Mouse (Mus musculus) heart, embryonic 12.5 days (tissue): Measurements from ENCODE around the gene Sod2. TPM values are rescaled to one million over a fixed set of nuclear protein-coding genes. Genes with fewer than 3 reads are reported as not detected.
"Not testable (repeated sequence)": the region's sequence is repeated elsewhere in the genome, so short reads cannot be mapped to it uniquely, and the experiment has no call there.

Experiments
- ATAC-seq: fragments of 200-750 bp; cut with Nextera tagmentation; 2 replicates; pipeline ENCODE4 v1.8.0; 2017; ENCODE audit warnings: moderate TSS enrichment, moderate library complexity; ENCODE audit not compliant: insufficient number of reproducible peaks, low FRiP score
- H3K27ac ChIP-seq: fragments of 300-500 bp; sonication (generic); 2 replicates; pipeline ENCODE4 v1.5.1; 2016; ENCODE audit warnings: mild to moderate bottlenecking, moderate library complexity; ENCODE audit not compliant: poor library complexity, severe bottlenecking
- H3K27me3 ChIP-seq: fragments of 300-500 bp; sonication (generic); replicated peaks from 2 replicates; pipeline ENCODE4 v1.6.1; 2016; ENCODE audit warnings: mild to moderate bottlenecking, moderate library complexity
- H3K36me3 ChIP-seq: fragments of 300-500 bp; sonication (generic); 2 replicates; pipeline ENCODE4 v1.6.1; 2016; ENCODE audit warnings: mild to moderate bottlenecking, moderate library complexity
- H3K4me1 ChIP-seq: fragments of 300-500 bp; sonication (generic); replicated peaks from 2 replicates; pipeline ENCODE4 v1.6.1; 2016; ENCODE audit warnings: mild to moderate bottlenecking
- H3K4me2 ChIP-seq: fragments of 300-500 bp; sonication (generic); 2 replicates; pipeline ENCODE4 v1.6.1; 2016; ENCODE audit warnings: mild to moderate bottlenecking, moderate library complexity
- H3K4me3 ChIP-seq: fragments of 300-500 bp; sonication (generic); 2 replicates; pipeline ENCODE4 v1.5.1; 2016; ENCODE audit warnings: mild to moderate bottlenecking
- H3K9ac ChIP-seq: fragments of 300-500 bp; sonication (generic); 2 replicates; pipeline ENCODE4 v1.6.1; 2016; ENCODE audit warnings: mild to moderate bottlenecking, moderate library complexity
- H3K9me3 ChIP-seq: fragments of 300-500 bp; sonication (generic); replicated peaks from 2 replicates; pipeline ENCODE4 v1.6.1; 2016; ENCODE audit warnings: mild to moderate bottlenecking, moderate library complexity
- WGBS: fragments of 180-500 bp; shearing (Covaris S2); methylation state at CpG from one replicate; pipeline ENCODE4 v1.1.7; 2016; 5-methylcytosine and 5-hydroxymethylcytosine counted together
- polyA plus RNA-seq: library from polyadenylated mRNA; unstranded; fragments of >200 nt; fragmentation: Nextera tagmentation; extraction: Ambion mirVana; gene quantifications from 2 replicates; pipeline ENCODE4 v1.2.1, GENCODE M21; 2016

The Sod2 gene
- polyA plus RNA-seq, 1 experiment from 2014 or later, result 319 TPM

DNA sequence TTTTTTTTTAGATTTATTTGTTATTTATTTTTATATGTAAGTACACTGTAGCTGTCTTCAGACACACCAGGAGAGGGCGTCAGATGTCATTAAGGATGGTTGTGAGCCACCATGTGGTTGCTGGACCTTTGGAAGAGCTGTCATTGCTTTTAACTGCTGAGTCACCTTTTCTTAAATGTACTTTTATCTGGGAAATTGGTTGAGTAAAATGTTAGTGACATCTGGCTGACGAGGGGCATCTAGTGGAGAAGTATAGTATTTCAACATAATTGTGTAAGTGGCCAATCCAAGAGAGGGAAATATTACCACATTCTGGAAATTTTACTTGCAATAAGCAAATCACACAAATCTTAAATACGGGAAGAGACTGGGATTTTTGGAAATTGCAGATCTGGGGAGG, 3.2 kb downstream of the Sod2 start:
- Histone ChIP-seq H3K36me3 (peaks cover 39% of the 10 kb centered on the region), H3K27me3 (no peaks in the 10 kb centered on the region), H3K4me3 (no peak overlapping the region), H3K4me2 (no peak overlapping the region), H3K9me3 (no peaks in the 10 kb centered on the region), H3K27ac (no peak overlapping the region), H3K9ac (no peak overlapping the region), H3K4me1 (peaks cover 15% of the 10 kb centered on the region)
- no peak for ATAC-seq
- 43% methylated on average over 3 of the region's 3 CpGs for WGBS

DNA sequence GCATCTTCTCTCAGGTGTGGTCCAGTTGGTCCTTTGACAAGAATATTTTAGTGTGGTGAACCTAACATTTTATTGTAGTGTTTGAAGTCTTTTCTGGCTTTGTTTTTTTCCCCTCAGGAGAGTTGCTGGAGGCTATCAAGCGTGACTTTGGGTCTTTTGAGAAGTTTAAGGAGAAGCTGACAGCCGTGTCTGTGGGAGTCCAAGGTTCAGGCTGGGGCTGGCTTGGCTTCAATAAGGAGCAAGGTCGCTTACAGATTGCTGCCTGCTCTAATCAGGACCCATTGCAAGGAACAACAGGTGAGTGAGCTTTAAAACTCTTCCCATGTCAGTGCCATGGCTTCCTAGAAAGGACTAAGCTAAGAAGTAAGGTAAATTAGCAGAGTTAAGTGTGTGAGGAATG, 6.7 kb downstream of the Sod2 start:
- no peak overlapping the region for H3K4me3 ChIP-seq
- no peak overlapping the region for H3K27ac ChIP-seq
- H3K9me3 ChIP-seq, result no peaks in the 10 kb centered on the region
- H3K36me3 ChIP-seq, result peaks cover 54% of the 10 kb centered on the region
- H3K9ac ChIP-seq, result no peak overlapping the region
- 84% methylated on average over 3 of the region's 3 CpGs for WGBS
- H3K27me3 ChIP-seq, result no peaks in the 10 kb centered on the region
- H3K4me2 ChIP-seq, result no peak overlapping the region
- H3K4me1 ChIP-seq, result peaks cover 8% of the 10 kb centered on the region
- ATAC-seq, result no peak

DNA sequence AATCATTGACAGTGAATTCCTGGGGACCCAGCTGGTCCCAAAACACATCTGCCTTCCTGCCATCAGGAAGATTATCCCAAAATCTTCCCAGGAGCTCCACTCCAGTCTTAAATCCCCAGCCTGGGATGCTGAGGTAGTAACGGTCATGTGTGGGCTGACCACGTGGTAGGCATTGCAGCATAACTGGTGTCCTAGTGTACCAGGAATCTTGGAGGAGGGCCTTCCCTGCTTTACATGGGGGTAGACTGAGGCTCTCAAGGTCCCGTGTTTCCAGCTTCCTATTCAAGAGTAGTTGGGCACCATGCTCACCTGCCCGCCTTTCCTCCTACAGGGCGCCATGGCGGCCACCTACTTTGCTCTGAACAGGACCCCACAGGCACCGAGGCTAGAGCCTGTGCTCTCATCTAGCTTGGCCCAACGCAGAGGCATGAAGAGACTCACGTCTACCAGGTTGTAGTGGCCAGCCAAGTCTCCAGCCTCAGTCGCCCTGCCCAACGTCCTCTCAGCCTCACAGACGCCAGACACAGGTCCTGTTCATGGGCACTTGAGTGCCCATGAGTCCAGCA, 30.1 kb downstream of the Sod2 start:
- not testable (repeated sequence) for H3K9ac ChIP-seq, H3K27me3 ChIP-seq, H3K36me3 ChIP-seq, H3K4me3 ChIP-seq, H3K4me1 ChIP-seq, H3K9me3 ChIP-seq, H3K27ac ChIP-seq, H3K4me2 ChIP-seq
- ATAC-seq, result peak; percentile 36; the same call in 1 of the 2 replicates
- 71% methylated on average over 5 of the region's 12 CpGs for WGBS

DNA sequence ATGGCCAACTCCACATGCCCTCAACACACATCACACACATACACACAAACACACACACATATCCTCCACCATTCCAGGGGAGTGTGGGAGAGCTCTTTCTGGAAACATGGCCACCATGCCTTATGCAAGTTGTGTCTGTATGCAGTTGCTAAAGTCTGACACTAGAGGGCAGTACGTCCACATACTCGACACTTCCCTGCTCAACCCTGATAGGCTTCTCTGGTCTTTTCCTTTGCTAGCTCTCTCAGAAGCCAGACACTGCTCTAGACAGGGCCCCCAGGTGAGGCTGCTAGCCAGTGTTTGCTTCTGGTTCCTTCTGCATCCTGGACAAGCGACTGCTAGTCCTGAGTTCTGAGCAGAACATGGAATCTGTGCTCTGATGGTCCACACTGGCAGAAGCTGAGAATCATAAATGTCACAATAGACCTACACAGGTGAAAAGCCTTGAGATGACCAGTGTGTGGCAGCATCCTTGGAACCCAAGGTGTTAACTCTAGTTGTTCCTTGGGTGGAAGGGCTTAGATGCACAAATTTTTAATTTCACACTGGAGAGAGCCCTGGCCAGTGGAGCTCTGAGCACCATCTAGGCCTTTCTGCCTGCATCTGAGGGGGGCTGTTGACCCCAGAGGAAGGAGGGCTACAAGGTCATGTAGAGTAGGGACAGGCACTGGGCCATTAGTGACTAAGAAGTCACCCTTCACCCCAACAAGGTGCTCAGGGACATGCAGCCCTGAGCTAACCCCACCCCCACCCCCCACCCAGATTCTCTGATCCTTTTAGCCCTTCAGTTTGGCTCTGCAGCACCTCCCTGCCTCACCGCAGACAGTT, 37.4 kb downstream of the Sod2 start:
- H3K27ac ChIP-seq, H3K4me2 ChIP-seq, H3K27me3 ChIP-seq, H3K36me3 ChIP-seq, H3K9ac ChIP-seq, H3K4me1 ChIP-seq, H3K9me3 ChIP-seq, H3K4me3 ChIP-seq: not testable (repeated sequence)
- peak; percentile 48; the same call in 1 of the 2 replicates for ATAC-seq
- WGBS, result 25% methylated on average over 4 of the region's 4 CpGs

DNA sequence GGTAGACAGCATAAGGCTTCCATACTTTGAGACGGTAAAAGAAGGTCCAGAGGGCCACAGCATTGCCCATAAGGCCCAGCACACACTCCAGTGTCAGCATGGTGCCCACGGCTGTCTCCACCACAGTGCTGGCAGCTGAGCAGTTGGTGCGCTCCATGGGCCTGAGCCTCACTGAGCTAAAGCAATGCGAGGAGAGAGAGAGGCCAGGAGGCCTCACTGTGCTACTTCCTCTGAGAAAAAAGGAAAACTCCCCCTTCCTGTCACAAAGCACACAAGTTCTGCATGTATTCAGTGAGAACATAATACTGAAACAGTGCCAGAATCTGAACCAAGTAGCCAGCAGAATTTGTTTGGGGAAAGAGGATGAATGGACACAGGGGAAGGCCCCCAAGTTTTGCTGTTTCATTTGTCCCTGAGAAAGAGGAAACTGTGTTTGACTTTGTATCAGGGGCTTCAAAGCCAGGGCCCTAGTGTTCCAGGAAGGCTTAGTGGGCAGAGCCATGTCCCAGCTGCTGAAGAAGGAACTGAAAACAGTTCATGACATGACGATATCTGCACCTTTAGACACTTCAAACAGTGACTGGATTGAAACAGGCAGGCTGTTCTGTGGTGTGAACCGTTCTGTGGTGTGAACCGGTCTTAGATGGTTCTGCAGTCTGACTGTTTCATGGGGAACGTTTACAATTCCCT, 45.6 kb downstream of the Sod2 start, which contains the start of gene Gpr31b:
Gpr31b (minus strand) TSS at position 173 of the 690 bp plus-strand sequence.
- not testable (repeated sequence) for H3K4me3 ChIP-seq, H3K36me3 ChIP-seq, H3K9ac ChIP-seq, H3K4me2 ChIP-seq, H3K9me3 ChIP-seq, H3K4me1 ChIP-seq, H3K27me3 ChIP-seq, H3K27ac ChIP-seq
- ATAC-seq, result 0 out of 2 replicates have a peak, but pooled peaks have one; percentile 54
- WGBS, result 74% methylated on average over 3 of the region's 8 CpGs

DNA sequence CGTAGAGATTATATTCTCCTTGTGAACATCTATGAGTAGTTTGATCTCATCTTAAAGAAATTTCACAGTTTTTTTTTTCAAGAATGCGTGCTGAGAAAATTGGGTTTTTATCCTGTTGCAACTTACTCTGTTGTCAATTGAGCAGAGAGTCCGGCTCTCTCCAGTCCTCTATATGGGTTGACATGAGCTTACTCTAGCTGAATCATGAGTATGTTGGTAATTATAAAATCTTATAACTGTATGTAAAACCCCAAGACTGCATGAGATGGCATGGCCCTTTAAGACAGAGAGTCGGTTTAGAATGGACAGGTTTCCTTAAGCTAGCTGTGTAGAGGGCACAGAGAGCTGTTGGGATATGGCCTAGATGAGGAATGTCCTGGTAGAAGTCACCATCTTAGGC, 54.2 kb downstream of the Sod2 start, which contains the start of gene Tcp10b:
Tcp10b (plus strand) TSS at position 301 of the 400 bp plus-strand sequence.
- H3K9ac ChIP-seq, H3K4me2 ChIP-seq, ATAC-seq, H3K27ac ChIP-seq, H3K36me3 ChIP-seq, H3K9me3 ChIP-seq, H3K4me3 ChIP-seq, H3K27me3 ChIP-seq, H3K4me1 ChIP-seq: not testable (repeated sequence)
- WGBS, result 81% methylated on average over 4 of the region's 4 CpGs

DNA sequence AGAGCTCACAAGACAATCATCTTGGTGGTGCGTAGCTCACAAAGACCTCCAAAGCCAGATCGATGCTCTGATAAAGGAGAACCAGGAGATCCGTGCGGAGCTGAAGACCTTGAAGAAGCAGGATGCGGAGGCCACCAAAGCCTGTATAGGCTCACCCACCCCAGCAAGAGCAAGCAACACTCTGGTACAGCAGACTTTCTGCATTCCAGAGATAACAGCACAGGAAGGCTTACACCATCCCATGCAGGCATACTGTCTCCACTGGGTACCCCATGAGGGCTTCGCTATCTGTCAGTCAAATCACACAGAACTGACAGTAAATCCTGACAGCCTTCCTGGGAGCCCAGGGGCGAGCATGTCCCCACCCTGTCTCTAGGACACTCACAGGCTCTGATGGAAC, 56.2 kb downstream of the Sod2 start:
- ATAC-seq, result peak; percentile 43; the same call in 1 of the 2 replicates
- H3K9me3 ChIP-seq, H3K4me2 ChIP-seq, H3K4me3 ChIP-seq, H3K4me1 ChIP-seq, H3K36me3 ChIP-seq, H3K27ac ChIP-seq, H3K9ac ChIP-seq, H3K27me3 ChIP-seq: not testable (repeated sequence)
- WGBS, result 27% methylated on average over 3 of the region's 7 CpGs

DNA sequence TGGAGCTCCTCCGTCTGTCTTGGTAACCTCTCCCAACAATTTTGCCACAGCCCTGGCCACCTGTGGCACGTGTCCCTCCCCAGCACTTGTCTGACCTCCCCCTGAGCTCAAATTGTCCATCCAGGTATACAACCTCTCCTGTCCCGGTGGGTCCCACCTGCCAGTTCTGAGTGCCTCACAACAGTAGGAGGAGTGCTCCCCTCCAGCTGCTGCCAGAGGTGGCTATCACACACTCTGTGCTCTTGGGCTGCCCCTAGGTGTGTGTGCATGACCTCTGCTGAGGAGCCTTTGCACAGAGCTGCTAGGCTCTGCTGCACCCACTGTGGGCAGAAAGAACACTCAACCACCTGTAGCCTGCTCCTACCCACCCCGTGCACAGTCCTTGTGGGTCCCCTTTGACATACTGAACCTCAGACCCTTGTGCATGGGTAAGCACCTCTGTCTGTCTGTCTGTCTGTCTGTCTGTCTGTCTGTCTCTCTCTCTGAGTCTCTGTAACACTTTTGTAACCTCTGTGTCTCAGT, 61.3 kb downstream of the Sod2 start:
- H3K4me3 ChIP-seq, H3K4me1 ChIP-seq, H3K27ac ChIP-seq, H3K27me3 ChIP-seq, H3K9me3 ChIP-seq, H3K36me3 ChIP-seq, H3K4me2 ChIP-seq, H3K9ac ChIP-seq: not testable (repeated sequence)
- peak; percentile 12; the same call in 1 of the 2 replicates for ATAC-seq
- 100% methylated on average over 1 of the region's 4 CpGs for WGBS

DNA sequence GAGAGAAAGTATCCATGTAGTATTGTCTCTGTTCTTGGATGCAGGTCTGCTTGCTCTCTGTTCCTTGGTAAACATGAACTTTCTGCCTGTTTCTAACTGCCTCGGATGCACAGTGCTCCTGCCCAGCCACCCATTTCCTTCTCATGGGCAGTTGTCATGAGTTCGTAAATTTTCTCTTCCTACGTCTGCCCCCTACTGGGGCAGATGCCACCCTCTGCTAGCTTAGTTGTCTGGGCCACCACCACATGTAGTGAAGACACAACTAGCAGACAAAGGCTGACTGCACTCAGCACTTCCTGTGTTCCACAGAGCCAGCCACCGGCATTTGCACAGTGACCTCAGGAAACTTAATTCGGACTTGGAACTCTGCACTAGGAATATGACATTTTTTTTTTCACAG, 62.6 kb downstream of the Sod2 start:
- not testable (repeated sequence) for H3K4me2 ChIP-seq, H3K9ac ChIP-seq, ATAC-seq, H3K27ac ChIP-seq, H3K4me1 ChIP-seq, H3K27me3 ChIP-seq, H3K9me3 ChIP-seq, H3K4me3 ChIP-seq, H3K36me3 ChIP-seq
- 69% methylated on average over 4 of the region's 5 CpGs for WGBS
